Mouse (Mus musculus) stomach, embryonic 15.5 days (tissue): ENCODE data around the gene Creb3l2. TPM values are rescaled to one million over a fixed set of nuclear protein-coding genes. Genes with fewer than 3 reads are reported as not detected.

Experiments used
- ATAC-seq: fragments of 200-750 bp; cut with Nextera tagmentation; 2 replicates; pipeline ENCODE4 v1.8.0; 2017; ENCODE audit warnings: low read depth, moderate number of reproducible peaks, moderate TSS enrichment; ENCODE audit not compliant: insufficient read depth, low FRiP score
- H3K27ac ChIP-seq: fragments of 300-500 bp; sonication (generic); 2 replicates; pipeline ENCODE4 v1.5.1; 2015; ENCODE audit warnings: mild to moderate bottlenecking, inconsistent platforms
- H3K27me3 ChIP-seq: fragments of 300-500 bp; sonication (generic); replicated peaks from 2 replicates; pipeline ENCODE4 v1.6.1; 2015; ENCODE audit warnings: inconsistent platforms
- H3K36me3 ChIP-seq: fragments of 300-500 bp; sonication (generic); 2 replicates; pipeline ENCODE4 v1.6.1; 2015; ENCODE audit warnings: inconsistent platforms
- H3K4me1 ChIP-seq: fragments of 300-500 bp; sonication (generic); 2 replicates; pipeline ENCODE4 v1.6.1; 2015; ENCODE audit warnings: inconsistent platforms
- H3K4me2 ChIP-seq: fragments of 300-500 bp; sonication (generic); 2 replicates; pipeline ENCODE4 v1.6.1; 2015; ENCODE audit warnings: mild to moderate bottlenecking, inconsistent platforms
- H3K4me3 ChIP-seq: fragments of 300-500 bp; sonication (generic); replicated peaks from 2 replicates; pipeline ENCODE4 v1.5.1; 2015; ENCODE audit warnings: inconsistent platforms
- H3K9ac ChIP-seq: fragments of 300-500 bp; sonication (generic); 2 replicates; pipeline ENCODE4 v1.6.1; 2015; ENCODE audit warnings: inconsistent platforms
- H3K9me3 ChIP-seq: fragments of 300-500 bp; sonication (generic); 2 replicates; pipeline ENCODE4 v1.6.1; 2016; ENCODE audit warnings: inconsistent platforms
- WGBS: fragments of 180-500 bp; shearing (Covaris S2); methylation state at CpG from one replicate; pipeline ENCODE4 v1.1.7; 2015; 5-methylcytosine and 5-hydroxymethylcytosine counted together
- polyA plus RNA-seq: library from polyadenylated mRNA; unstranded; fragments of >200 nt; fragmentation: Nextera tagmentation; extraction: Ambion mirVana; gene quantifications from 2 replicates; pipeline ENCODE4 v1.2.1, GENCODE M21; 2015

Creb3l2 gene
- polyA plus RNA-seq, 1 experiment from 2014 or later = 18.1 TPM

DNA sequence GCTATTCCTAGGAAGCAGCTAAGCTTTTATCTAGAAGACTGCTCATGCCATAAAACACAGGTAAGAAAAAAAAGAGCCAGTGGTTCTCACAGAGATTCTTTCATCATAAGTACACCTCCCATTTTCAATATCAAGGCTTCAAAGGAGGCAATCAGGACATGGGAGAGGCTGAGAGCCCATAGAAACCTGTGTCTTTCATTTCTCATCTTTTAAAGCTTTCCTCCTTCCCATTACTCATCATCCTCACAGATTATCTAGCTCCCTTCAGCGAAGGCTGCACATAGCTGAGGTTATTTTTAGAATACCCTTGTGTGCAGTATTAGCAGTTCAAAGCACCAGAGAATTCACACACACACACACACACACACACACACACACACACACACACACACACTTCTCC, 159.3 kb downstream of the Creb3l2 start:
- Histone ChIP-seq H3K36me3 (no peaks in the 10 kb centered on the region), H3K9ac (no peak overlapping the region), H3K4me3 (no peak overlapping the region), H3K4me2 (no peak overlapping the region), H3K27ac (no peak overlapping the region), H3K9me3 (no peaks in the 10 kb centered on the region), H3K27me3 (no peaks in the 10 kb centered on the region), H3K4me1 (no peaks in the 10 kb centered on the region)
- 45% methylated on average over 1 of the region's 1 CpGs for WGBS
- no peak for ATAC-seq

Other genes with a start within 250 kb of the Creb3l2 start
- gene Dgki, start 142.0 kb downstream of the Creb3l2 start, polyA plus RNA-seq = 0.76 and 0.81 TPM in 2 replicates
- gene Akr1d1, start 88.0 kb upstream of the Creb3l2 start, polyA plus RNA-seq = 0.32 and 0.44 TPM in 2 replicates